Mouse (Mus musculus): ENCODE data around the gene Map2k3.

DNA sequence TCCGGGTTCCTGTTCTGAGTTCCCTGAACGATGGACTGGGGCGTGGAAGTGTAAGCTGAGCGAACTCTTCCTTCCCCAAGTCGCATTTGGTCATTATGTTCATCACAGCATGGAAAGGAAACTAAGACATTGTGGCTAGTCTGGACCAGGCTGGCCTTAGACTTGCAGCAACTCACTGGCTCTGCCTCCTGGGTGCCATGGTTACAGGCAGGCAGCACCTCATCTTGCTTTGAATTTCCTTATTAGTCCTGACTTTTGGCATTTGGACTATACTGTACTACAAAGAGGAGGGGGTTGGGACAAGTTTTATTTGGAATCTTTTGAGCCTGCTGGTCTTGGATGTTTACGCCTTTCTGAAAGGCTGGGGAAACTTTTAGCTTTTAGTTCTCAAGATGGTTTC is 35.1 kb downstream of the Map2k3 start:
- TF ChIP-seq GATA1 (IDR thresholded peaks at IDR 0.05; ENCODE audit: low read length) = no peak
- no peak for TF ChIP-seq TAL1 (IDR thresholded peaks at IDR 0.05; ENCODE audit: low read length)

All from erythroblast, embryonic 14.5 days (primary cell).